Mouse (Mus musculus): ENCODE measurements around the gene Gng2. TPM values are rescaled to one million over a fixed set of nuclear protein-coding genes. Genes with fewer than 3 reads are reported as not detected.

The Gng2 gene
- polyA plus RNA-seq, 1 experiment from 2014 or later = 95.7 TPM

- peak overlapping the region; percentile 58; the same call in 1 of the 2 replicates for H3K27ac ChIP-seq (ENCODE audit: low read depth)
- H3K36me3 ChIP-seq (ENCODE audit: insufficient read depth) = peaks cover 23% of the 10 kb centered on the region
- H3K4me3 ChIP-seq (ENCODE audit: low read depth, low read length) = no peak overlapping the region
- ATAC-seq (ENCODE audit: insufficient read depth) (peak; percentile 56), DNase-seq (peak; percentile 37)
- no peaks in the 10 kb centered on the region for H3K9me3 ChIP-seq (ENCODE audit: low read depth, low read length)
- no peak overlapping the region for H3K9ac ChIP-seq
- H3K4me1 ChIP-seq (ENCODE audit: insufficient read depth) = no peaks in the 10 kb centered on the region
- no peaks in the 10 kb centered on the region for H3K27me3 ChIP-seq (ENCODE audit: insufficient read depth, low read length)
- 48% methylated on average over 13 of the region's 13 CpGs for WGBS
- no peak overlapping the region for H3K4me2 ChIP-seq
- TF ChIP-seq CTCF (IDR thresholded peaks at IDR 0.05; ENCODE audit: low read depth) = no peak
Observed at GRCm38 (mm10) chr14:19920254-19920691, 57.2 kb downstream of the Gng2 start.

DNA sequence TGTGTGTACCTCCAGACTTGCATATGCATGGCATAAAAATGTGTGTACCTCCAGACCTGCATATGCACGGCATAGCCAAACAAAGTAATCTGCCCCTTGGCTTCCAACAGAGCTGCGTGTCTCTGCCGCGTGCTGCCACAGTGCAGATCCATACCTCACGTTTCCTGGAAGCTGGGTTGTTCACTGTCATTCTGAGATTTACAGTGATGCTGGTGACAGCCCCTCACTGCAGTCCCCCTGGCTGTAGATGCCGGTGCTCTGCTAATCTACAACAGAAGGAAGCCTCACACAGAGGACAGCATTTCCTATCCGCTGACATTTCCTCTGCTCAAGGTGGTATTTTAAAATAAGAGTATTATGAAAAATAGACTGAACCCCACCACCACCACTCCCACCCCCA lies 57.6 kb downstream of the Gng2 start:
- H3K9ac ChIP-seq = no peak overlapping the region
- no peak overlapping the region for H3K4me3 ChIP-seq (ENCODE audit: low read depth, low read length)
- no peak for TF ChIP-seq CTCF (IDR thresholded peaks at IDR 0.05; ENCODE audit: low read depth)
- H3K4me1 ChIP-seq (ENCODE audit: insufficient read depth) = no peaks in the 10 kb centered on the region
- WGBS = 69% methylated on average over 7 of the region's 7 CpGs
- no peak for ATAC-seq (ENCODE audit: insufficient read depth)
- H3K4me2 ChIP-seq = no peak overlapping the region
- H3K36me3 ChIP-seq (ENCODE audit: insufficient read depth) = peaks cover 23% of the 10 kb centered on the region
- peak overlapping the region; percentile 58; the same call in 1 of the 2 replicates for H3K27ac ChIP-seq (ENCODE audit: low read depth)
- no peak for DNase-seq
- no peaks in the 10 kb centered on the region for H3K27me3 ChIP-seq (ENCODE audit: insufficient read depth, low read length)
- H3K9me3 ChIP-seq (ENCODE audit: low read depth, low read length) = no peaks in the 10 kb centered on the region

GRCm38 (mm10) chr14:19917534-19917933 lies 59.9 kb downstream of the Gng2 start:
- WGBS = 87% methylated on average over 7 of the region's 7 CpGs

GRCm38 (mm10) chr14:19916315-19916714 lies 61.1 kb downstream of the Gng2 start:
- Histone ChIP-seq H3K27ac (ENCODE audit: low read depth) (no peak overlapping the region), H3K4me3 (ENCODE audit: low read depth, low read length) (no peak overlapping the region), H3K36me3 (ENCODE audit: insufficient read depth) (peaks cover 21% of the 10 kb centered on the region; the same call in 1 of the 2 replicates), H3K4me2 (no peak overlapping the region), H3K9me3 (ENCODE audit: low read depth, low read length) (no peaks in the 10 kb centered on the region), H3K4me1 (ENCODE audit: insufficient read depth) (no peaks in the 10 kb centered on the region), H3K27me3 (ENCODE audit: insufficient read depth, low read length) (no peaks in the 10 kb centered on the region), H3K9ac (no peak overlapping the region)
- WGBS = 78% methylated on average over 2 of the region's 2 CpGs
- ATAC-seq (ENCODE audit: insufficient read depth) (no peak), DNase-seq (no peak)
- no peak for TF ChIP-seq CTCF (IDR thresholded peaks at IDR 0.05; ENCODE audit: low read depth)

More at GRCm38 (mm10) chr14:19917534-19917933, 59.9 kb downstream of the Gng2 start:
- ATAC-seq (ENCODE audit: insufficient read depth) (no peak), DNase-seq (no peak)
- no peak overlapping the region for H3K9ac ChIP-seq
- no peak overlapping the region for H3K4me3 ChIP-seq (ENCODE audit: low read depth, low read length)
- peaks cover 21% of the 10 kb centered on the region; the same call in 1 of the 2 replicates for H3K36me3 ChIP-seq (ENCODE audit: insufficient read depth)
- TF ChIP-seq CTCF (IDR thresholded peaks at IDR 0.05; ENCODE audit: low read depth) = no peak
- no peaks in the 10 kb centered on the region for H3K4me1 ChIP-seq (ENCODE audit: insufficient read depth)
- H3K27me3 ChIP-seq (ENCODE audit: insufficient read depth, low read length) = no peaks in the 10 kb centered on the region
- H3K9me3 ChIP-seq (ENCODE audit: low read depth, low read length) = no peaks in the 10 kb centered on the region
- H3K4me2 ChIP-seq = no peak overlapping the region
- H3K27ac ChIP-seq (ENCODE audit: low read depth) = no peak overlapping the region

- Histone ChIP-seq H3K4me3 (ENCODE audit: low read depth, low read length) (no peak overlapping the region), H3K27ac (ENCODE audit: low read depth) (no peak overlapping the region), H3K36me3 (ENCODE audit: insufficient read depth) (0 out of 2 replicates have a peak, but pooled peaks cover 2% of the 10 kb centered on the region), H3K9ac (no peak overlapping the region), H3K9me3 (ENCODE audit: low read depth, low read length) (no peaks in the 10 kb centered on the region), H3K27me3 (ENCODE audit: insufficient read depth, low read length) (no peaks in the 10 kb centered on the region), H3K4me1 (ENCODE audit: insufficient read depth) (no peaks in the 10 kb centered on the region), H3K4me2 (no peak overlapping the region)
- TF ChIP-seq CTCF (IDR thresholded peaks at IDR 0.05; ENCODE audit: low read depth) = no peak
- DNase-seq (no peak), ATAC-seq (ENCODE audit: insufficient read depth) (no peak)
- WGBS = 74% methylated on average over 3 of the region's 3 CpGs
Observed at GRCm38 (mm10) chr14:19912891-19913290, 64.5 kb downstream of the Gng2 start.

- 48% methylated on average over 5 of the region's 5 CpGs for WGBS
- H3K4me1 ChIP-seq (ENCODE audit: insufficient read depth) = 0 out of 2 replicates have a peak, but pooled peaks cover 5% of the 10 kb centered on the region
- ATAC-seq (ENCODE audit: insufficient read depth) (peak; percentile 58; the same call in 1 of the 2 replicates), DNase-seq (peak; percentile 81)
- no peak overlapping the region for H3K4me3 ChIP-seq (ENCODE audit: low read depth, low read length)
- H3K9me3 ChIP-seq (ENCODE audit: low read depth, low read length) = no peaks in the 10 kb centered on the region
- no peak overlapping the region for H3K27ac ChIP-seq (ENCODE audit: low read depth)
- H3K27me3 ChIP-seq (ENCODE audit: insufficient read depth, low read length) = no peaks in the 10 kb centered on the region
- TF ChIP-seq CTCF (IDR thresholded peaks at IDR 0.05; ENCODE audit: low read depth) = no peak
- H3K9ac ChIP-seq = no peak overlapping the region
- H3K4me2 ChIP-seq = no peak overlapping the region
- H3K36me3 ChIP-seq (ENCODE audit: insufficient read depth) = no peaks in the 10 kb centered on the region; the same call in 1 of the 2 replicates
Observed at GRCm38 (mm10) chr14:19905615-19906014, 71.8 kb downstream of the Gng2 start.

DNA sequence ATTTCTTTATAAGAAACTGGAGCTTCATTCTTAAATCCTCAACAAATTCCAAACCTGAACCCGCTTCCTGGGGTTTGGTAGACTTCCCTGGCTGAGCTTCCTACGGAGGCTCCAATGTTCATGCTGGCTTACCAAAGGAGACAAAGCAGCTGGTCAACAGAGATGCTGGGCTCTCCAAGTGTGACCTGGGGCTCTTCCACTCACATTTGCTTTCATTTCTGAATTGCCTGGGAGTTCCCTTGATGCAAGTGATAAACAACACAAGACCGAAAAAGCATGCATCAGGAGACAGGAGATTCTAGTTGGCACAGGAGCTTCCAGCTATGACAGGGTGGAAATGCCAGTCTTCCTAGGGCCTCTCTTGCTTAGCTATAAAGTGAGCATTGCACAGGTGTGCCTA lies 72.6 kb downstream of the Gng2 start:
- no peaks in the 10 kb centered on the region; the same call in 1 of the 2 replicates for H3K36me3 ChIP-seq (ENCODE audit: insufficient read depth)
- H3K4me3 ChIP-seq (ENCODE audit: low read depth, low read length) = no peak overlapping the region
- no peak overlapping the region; the same call in 1 of the 2 replicates for H3K27ac ChIP-seq (ENCODE audit: low read depth)
- TF ChIP-seq CTCF (IDR thresholded peaks at IDR 0.05; ENCODE audit: low read depth) = no peak
- WGBS = 79% methylated on average over 3 of the region's 3 CpGs
- no peaks in the 10 kb centered on the region for H3K27me3 ChIP-seq (ENCODE audit: insufficient read depth, low read length)
- H3K4me2 ChIP-seq = no peak overlapping the region
- 0 out of 2 replicates have a peak, but pooled peaks cover 5% of the 10 kb centered on the region for H3K4me1 ChIP-seq (ENCODE audit: insufficient read depth)
- no peak overlapping the region for H3K9ac ChIP-seq
- no peak for DNase-seq
- no peaks in the 10 kb centered on the region for H3K9me3 ChIP-seq (ENCODE audit: low read depth, low read length)
- no peak for ATAC-seq (ENCODE audit: insufficient read depth)

All from lung, embryonic 14.5 days (tissue).